Mouse (Mus musculus) skeletal muscle tissue, adult 2 months (tissue): ENCODE measurements at regions not wholly inside any gene's neighbourhood (a gene's known extent, or its start where the extent isn't known, plus 50 kb on each side); places are given as distances from the start of the nearest gene placed in this dataset.

Experiments used
- DNase-seq: peaks from one replicate; pipeline ENCODE4 v3.0.0-alpha.2; 2012; ENCODE audit warnings: low read depth, low spot score

- DNase-seq, result no peak
Observed at GRCm38 (mm10) chr2:75137983-75138745, 312.6 kb downstream of the Mtx2 start.

- DNase-seq, result no peak
Observed at GRCm38 (mm10) chr2:75138746-75139060, 313.1 kb downstream of the Mtx2 start.

- no peak for DNase-seq
Observed at GRCm38 (mm10) chr2:75139544-75139943, 313.9 kb downstream of the Mtx2 start.

- DNase-seq, result no peak
Observed at GRCm38 (mm10) chr2:75142675-75143074, 317.1 kb downstream of the Mtx2 start.

GRCm38 (mm10) chr2:75144861-75145260 lies 319.3 kb downstream of the Mtx2 start:
- DNase-seq, result no peak

- no peak for DNase-seq
Observed at GRCm38 (mm10) chr2:75146256-75146655, 320.7 kb downstream of the Mtx2 start.

- no peak for DNase-seq
Observed at GRCm38 (mm10) chr2:75147399-75147798, 321.8 kb downstream of the Mtx2 start.

- no peak for DNase-seq
Observed at GRCm38 (mm10) chr2:75147967-75148366, 322.4 kb downstream of the Mtx2 start.

- DNase-seq, result no peak
Observed at GRCm38 (mm10) chr2:75149036-75149435, 323.4 kb downstream of the Mtx2 start.

- no peak for DNase-seq
Observed at GRCm38 (mm10) chr2:75149562-75149961, 324.0 kb downstream of the Mtx2 start.

GRCm38 (mm10) chr2:75150986-75151385 lies 325.4 kb downstream of the Mtx2 start:
- DNase-seq, result peak; percentile 27

- no peak for DNase-seq
Observed at GRCm38 (mm10) chr2:75151519-75151918, 325.9 kb downstream of the Mtx2 start.

- DNase-seq, result no peak
Observed at GRCm38 (mm10) chr2:75152477-75152990, 326.9 kb downstream of the Mtx2 start.

- DNase-seq, result no peak
Observed at GRCm38 (mm10) chr2:75154448-75154847, 328.8 kb downstream of the Mtx2 start.

- peak; percentile 21 for DNase-seq
Observed at GRCm38 (mm10) chr2:75158581-75158980, 333.0 kb downstream of the Mtx2 start.

GRCm38 (mm10) chr2:75161075-75161474 lies 335.5 kb downstream of the Mtx2 start:
- no peak for DNase-seq

- DNase-seq, result no peak
Observed at GRCm38 (mm10) chr2:75164987-75165386, 339.4 kb downstream of the Mtx2 start.

- peak; percentile 32 for DNase-seq
Observed at GRCm38 (mm10) chr2:75176267-75176666, 350.7 kb downstream of the Mtx2 start.

GRCm38 (mm10) chr2:75183293-75183692 lies 357.7 kb downstream of the Mtx2 start:
- no peak for DNase-seq

GRCm38 (mm10) chr2:75202587-75203220 lies 377.1 kb downstream of the Mtx2 start:
- no peak for DNase-seq

GRCm38 (mm10) chr2:75208821-75209758 lies 383.5 kb downstream of the Mtx2 start:
- peak; percentile 42 for DNase-seq
